Mouse (Mus musculus) spleen, embryonic (tissue): ENCODE measurements around the gene 4933402E13Rik.

Experiments used
- CTCF ChIA-PET: fragments of 350-600 bp; sonication (Branson Sonifier 250); formaldehyde crosslinking; loops from one replicate; lab custom pipeline; 2022; lab: Charles Lee

4933402E13Rik gene

GRCm38 (mm10) chrX:62283199-62283598, at the start of gene 4933402E13Rik:
Gene 4933402E13Rik, plus strand, starts transcription at chrX:62283499.
- CTCF ChIA-PET, result no interaction called here
